Mouse (Mus musculus): ENCODE data around the gene Ern1.

Gene Ern1

GRCm38 (mm10) chr11:106386409-106386808 lies 101.2 kb downstream of the Ern1 start:
- DNase-seq, result no peak

DNA sequence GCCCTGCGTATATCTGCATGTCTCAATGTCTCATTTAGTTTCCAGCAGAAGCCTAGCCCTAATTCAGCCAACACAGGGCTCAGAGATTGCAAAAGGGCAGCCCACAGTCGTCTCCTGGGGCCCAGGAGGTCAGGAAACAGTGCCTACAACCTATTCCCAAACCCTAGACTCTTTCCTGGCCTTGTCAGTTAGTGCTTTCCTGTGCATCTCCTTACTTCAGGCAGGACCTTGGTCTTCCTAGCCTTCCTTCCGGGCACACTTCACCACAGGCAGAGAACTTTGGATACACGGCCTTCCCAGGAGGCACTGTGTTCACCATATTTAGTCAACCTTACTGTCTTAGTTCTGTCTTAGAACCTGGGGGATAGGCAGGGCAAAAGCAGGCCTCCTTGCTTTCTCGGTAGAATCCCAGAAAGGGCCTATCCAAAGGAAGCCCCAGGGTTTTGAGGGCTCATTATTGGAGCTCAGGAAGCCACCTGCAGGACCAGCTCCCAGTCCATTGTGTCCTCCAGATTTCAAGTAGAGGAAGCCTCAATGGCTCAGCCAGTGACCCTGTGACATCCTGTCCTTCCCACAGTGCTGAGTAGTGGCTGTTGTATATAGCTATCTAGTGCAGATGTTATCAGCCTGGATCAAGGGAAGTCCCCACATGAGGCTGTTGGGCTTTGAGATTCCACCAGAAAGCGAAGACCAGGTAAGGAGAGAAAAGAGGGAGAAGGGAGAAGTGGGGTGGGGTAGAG lies 104.4 kb downstream of the Ern1 start:
- DNase-seq, result no peak

GRCm38 (mm10) chr11:106382424-106382823 lies 105.2 kb downstream of the Ern1 start:
- no peak for DNase-seq

DNA sequence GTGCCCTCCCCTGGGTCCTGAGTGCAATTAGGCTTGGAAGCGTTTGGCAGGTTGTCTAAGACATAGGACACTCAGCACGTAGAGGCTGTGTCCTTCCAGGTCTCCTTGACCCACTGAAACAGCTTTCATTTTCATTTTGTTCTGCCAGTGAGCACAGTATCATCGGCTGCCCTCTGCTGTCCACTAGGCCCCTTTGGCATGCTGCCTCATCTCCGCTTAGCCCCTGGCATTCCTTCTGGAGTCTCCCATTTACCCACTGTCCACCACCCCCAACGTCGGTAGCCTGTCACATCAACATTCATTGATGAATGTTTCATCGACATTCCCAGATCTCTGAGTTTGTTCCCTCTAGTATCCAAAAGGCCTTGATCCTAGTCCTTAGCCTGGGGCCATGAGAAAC lies 105.8 kb downstream of the Ern1 start:
- no peak for DNase-seq

- no peak for DNase-seq
Observed at GRCm38 (mm10) chr11:106381011-106381410, 106.6 kb downstream of the Ern1 start.

DNA sequence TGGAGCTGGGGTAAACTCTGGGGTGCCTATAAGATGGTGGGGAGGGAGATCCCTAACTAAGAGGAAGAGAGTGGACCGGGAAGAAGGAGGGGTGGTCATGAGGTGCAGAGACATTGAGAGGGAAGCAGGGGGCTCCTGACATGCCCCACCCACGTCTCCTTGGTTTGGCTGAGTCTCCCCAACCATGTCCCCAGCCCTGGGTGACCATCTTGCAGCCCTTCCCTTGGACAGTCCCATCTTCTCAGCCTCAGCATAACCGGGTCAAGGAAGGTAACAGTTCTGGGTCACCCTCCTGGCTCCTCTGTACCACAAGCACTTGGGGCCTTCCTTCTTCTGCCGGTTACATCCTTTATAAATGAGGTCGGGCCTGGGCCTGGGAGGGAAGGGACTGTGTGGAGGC lies 112.7 kb downstream of the Ern1 start:
- DNase-seq, result peak; percentile 58

DNA sequence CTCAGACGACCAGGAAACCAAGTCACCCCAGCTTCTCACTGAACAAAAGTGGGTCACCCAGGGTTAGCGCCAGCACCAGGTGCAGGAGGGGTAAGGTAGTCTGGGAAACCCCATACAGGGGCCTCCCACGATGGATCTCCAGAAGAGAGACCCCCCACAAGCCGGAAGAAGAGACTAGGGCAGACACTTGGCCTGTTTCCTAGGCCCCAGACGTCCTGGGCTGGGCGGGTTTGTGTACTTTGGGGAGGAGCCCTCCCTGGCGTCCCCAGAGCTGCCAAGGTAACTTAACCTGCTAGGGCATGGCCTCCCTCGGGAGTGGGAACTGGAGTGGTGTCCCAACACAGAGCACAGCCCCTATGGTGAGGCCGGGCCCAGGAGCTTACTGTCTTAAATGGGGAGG lies 113.1 kb downstream of the Ern1 start:
- peak; percentile 82 for DNase-seq

GRCm38 (mm10) chr11:106373998-106374397 lies 113.7 kb downstream of the Ern1 start:
- peak; percentile 47 for DNase-seq

DNA sequence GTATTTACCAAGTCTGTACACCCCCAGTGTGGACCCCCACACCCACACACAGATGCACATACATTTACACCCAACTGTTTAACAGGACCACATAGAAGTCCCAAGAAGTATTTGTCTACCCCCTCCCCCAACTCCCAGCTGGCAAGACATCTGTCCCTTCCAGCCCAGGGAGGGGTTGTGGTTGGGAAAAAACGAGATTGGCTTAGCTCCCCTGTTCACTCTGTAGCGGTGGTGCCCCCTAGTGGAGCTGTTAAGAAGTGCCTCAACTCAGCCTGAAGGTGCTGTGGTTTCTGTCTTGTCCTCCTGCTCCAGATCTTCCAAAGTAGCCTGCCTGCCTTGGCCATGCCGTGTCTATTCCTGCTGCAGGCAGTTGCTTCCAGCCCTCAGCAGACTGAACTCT lies 121.3 kb downstream of the Ern1 start:
- DNase-seq, result peak; percentile 94

DNA sequence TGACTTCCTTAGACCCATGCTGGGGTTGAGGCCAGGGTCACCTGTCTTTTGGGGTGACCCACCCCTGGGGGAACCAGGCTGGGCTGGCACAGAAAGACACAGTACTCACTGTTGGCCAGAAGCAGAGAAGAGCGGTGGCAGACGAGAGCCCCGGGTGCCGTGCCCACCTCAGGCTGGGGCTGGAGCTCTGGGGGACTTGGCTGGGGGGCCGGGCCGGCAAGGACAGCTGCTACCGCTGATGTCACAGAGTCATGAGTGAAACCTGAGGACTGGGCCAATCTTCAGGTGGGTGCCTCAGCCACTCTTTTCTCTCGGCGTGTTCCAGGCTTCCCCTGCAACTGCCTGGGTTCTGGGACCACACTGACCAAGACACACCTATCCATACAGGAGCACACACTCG lies 122.3 kb downstream of the Ern1 start, which contains the start of gene Prr29:
TSS of gene Prr29 (plus strand) at position 107 of the 400 bp plus-strand sequence.
- DNase-seq, result no peak

- DNase-seq, result peak; percentile 59
Observed at GRCm38 (mm10) chr11:106364712-106365111, 122.9 kb downstream of the Ern1 start.

DNA sequence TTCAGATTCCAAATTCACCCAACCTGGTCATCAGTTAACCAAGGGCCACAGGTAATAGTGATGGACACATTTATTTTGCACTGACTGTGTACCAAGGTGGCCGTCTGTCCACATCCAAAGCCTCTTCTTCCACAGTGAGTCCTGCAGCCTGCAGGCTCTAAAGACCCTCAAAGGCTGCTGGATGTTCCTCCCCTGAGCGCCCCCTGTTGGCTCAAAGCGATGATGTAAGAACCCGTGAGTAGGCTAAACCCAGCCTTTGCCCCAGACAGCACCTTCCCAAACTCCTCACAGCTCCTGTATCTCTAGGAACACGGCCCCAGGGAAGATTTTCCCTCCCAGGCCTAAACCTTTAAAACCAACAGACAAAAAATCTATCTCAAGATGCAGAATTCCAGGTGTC lies 128.3 kb downstream of the Ern1 start:
- DNase-seq, result peak; percentile 83

DNA sequence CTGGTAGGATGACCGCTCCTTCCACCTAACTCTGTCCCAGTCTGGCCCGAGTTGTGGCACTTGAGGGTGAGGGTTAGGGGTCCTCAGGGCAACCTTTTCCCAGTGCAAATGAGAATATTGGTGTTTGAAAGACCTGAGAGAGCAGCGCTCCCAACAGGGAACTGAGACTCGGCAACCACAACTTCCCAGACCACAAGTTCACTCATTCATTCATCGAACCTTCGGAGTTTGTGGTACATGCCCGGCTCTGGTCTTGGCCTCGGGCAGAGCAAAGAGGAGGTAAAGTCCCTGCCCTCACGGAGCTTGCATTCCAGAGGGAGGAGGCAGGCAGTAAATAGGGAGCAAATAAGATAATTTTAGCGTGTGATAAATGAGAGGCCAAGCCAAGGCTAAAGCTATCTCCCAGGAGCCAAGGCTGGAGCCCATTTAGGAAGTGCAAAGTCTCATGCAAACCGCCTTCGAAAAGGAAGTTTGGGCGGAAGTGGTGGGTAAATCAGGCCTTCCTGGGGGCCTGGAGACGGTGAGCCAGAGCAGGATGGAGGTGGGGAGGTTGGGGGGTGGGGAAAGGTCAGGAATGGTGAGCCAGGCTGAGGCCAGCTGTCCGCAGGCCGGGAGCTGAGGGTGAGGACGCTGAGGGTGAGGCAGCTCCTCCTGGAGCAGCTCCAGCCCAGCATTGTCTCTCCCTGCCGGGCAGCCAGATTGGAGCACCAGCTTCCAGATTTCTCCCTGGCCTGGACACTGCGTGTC lies 132.1 kb downstream of the Ern1 start:
- no peak for DNase-seq

DNA sequence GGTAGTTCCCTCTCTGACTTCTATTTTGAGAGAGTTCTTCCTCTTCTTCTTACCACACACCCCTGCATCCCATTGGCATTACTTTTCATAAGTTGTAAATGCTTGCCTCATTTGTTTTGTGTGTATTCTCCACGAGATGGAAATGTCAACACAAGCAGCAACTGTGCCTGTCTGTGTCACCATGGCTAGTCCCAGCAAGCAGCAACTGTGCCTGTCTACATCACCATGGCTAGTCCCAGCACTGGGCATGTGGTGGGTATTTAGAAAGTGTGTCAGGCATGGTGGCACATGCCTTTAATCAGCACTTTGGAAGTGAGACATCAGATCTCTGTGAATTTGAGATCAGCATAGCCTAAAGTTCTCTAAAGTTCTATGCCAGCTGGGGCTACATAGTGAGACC lies 133.5 kb downstream of the Ern1 start:
- no peak for DNase-seq

DNA sequence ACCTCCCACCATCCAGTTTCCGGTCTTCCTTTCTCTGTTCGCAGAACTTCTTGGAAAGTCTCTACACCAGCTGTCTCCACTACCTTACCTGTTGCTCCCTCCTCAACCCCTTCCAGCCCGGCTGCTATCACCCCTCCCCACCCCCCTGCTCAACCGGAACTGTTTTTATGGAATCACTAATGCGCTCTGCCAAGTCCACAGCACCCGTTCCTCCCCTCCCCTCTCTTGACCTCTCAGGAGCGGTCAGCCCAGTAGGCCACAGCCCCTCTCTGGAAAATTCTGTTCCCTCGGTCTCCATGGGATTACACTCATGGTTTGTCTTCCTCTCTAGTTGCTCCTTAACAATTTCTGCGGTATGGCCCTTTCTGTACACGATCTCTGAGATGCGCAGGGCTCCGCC lies 134.5 kb downstream of the Ern1 start, which contains the start of gene Scn4a:
TSS of gene Scn4a (minus strand) at position 101 of the 400 bp plus-strand sequence.
- DNase-seq, result no peak

GRCm38 (mm10) chr11:106351941-106352340 lies 135.7 kb downstream of the Ern1 start:
- no peak for DNase-seq

- no peak for DNase-seq
Observed at GRCm38 (mm10) chr11:106351253-106351652, 136.4 kb downstream of the Ern1 start.

- DNase-seq, result no peak
Observed at GRCm38 (mm10) chr11:106350853-106351252, 136.8 kb downstream of the Ern1 start.

GRCm38 (mm10) chr11:106349772-106350171 lies 137.9 kb downstream of the Ern1 start:
- no peak for DNase-seq

- DNase-seq, result no peak
Observed at GRCm38 (mm10) chr11:106344910-106345309, 142.7 kb downstream of the Ern1 start.
